Mouse (Mus musculus): ENCODE data around the gene Glg1.
"Not testable (repeated sequence)": the region's sequence is repeated elsewhere in the genome, so short reads cannot be mapped to it uniquely, and the experiment has no call there.

Gene Glg1

GRCm38 (mm10) chr8:111144901-111145459, 114.0 kb downstream of the Glg1 start:
- peak; percentile 51 for DNase-seq (ENCODE audit: low read depth, low spot score)
- H3K36me3 ChIP-seq (ENCODE audit: control insufficient read depth, insufficient read depth, low read length, poor library complexity, severe bottlenecking); H3K27me3 ChIP-seq (ENCODE audit: control insufficient read depth, insufficient read depth, low read length, poor library complexity, severe bottlenecking): not testable (repeated sequence)

- Histone ChIP-seq H3K36me3 (ENCODE audit: control insufficient read depth, insufficient read depth, low read length, poor library complexity, severe bottlenecking) (no peaks in the 10 kb centered on the region), H3K27me3 (ENCODE audit: control insufficient read depth, insufficient read depth, low read length, poor library complexity, severe bottlenecking) (no peaks in the 10 kb centered on the region)
- no peak for DNase-seq (ENCODE audit: low read depth, low spot score)
Observed at GRCm38 (mm10) chr8:111142521-111142920, 116.5 kb downstream of the Glg1 start.

GRCm38 (mm10) chr8:111130756-111131155, 128.3 kb downstream of the Glg1 start:
- no peak for DNase-seq (ENCODE audit: low read depth, low spot score)
- H3K27me3 ChIP-seq (ENCODE audit: control insufficient read depth, insufficient read depth, low read length, poor library complexity, severe bottlenecking), result no peaks in the 10 kb centered on the region
- peaks cover 4% of the 10 kb centered on the region for H3K36me3 ChIP-seq (ENCODE audit: control insufficient read depth, insufficient read depth, low read length, poor library complexity, severe bottlenecking)

- peaks cover 7% of the 10 kb centered on the region for H3K36me3 ChIP-seq (ENCODE audit: control insufficient read depth, insufficient read depth, low read length, poor library complexity, severe bottlenecking)
- H3K27me3 ChIP-seq (ENCODE audit: control insufficient read depth, insufficient read depth, low read length, poor library complexity, severe bottlenecking), result no peaks in the 10 kb centered on the region
- DNase-seq (ENCODE audit: low read depth, low spot score), result no peak
Observed at GRCm38 (mm10) chr8:111119481-111119880, 139.5 kb downstream of the Glg1 start.

GRCm38 (mm10) chr8:111114891-111115290, 144.1 kb downstream of the Glg1 start:
- no peak for DNase-seq (ENCODE audit: low read depth, low spot score)
- Histone ChIP-seq H3K27me3 (ENCODE audit: control insufficient read depth, insufficient read depth, low read length, poor library complexity, severe bottlenecking) (no peaks in the 10 kb centered on the region), H3K36me3 (ENCODE audit: control insufficient read depth, insufficient read depth, low read length, poor library complexity, severe bottlenecking) (peaks cover 6% of the 10 kb centered on the region)

All from splenic B cell, adult 2 months (primary cell).